Mouse (Mus musculus): Measurements from ENCODE around the gene Bmp6. TPM values are rescaled to one million over a fixed set of nuclear protein-coding genes. Genes with fewer than 3 reads are reported as not detected.
A peak's percentile ranks its signal among the peaks of the same experiment; 100 is the strongest.

The Bmp6 gene
- total and polyA plus RNA-seq, 2 experiments from 2014 or later, result 3.8 to 16.3 TPM

- Histone ChIP-seq H3K27me3 (ENCODE audit: insufficient read depth, low read length) (no peaks in the 10 kb centered on the region), H3K9ac (no peak overlapping the region), H3K4me2 (ENCODE audit: low read depth) (no peak overlapping the region), H3K36me3 (ENCODE audit: insufficient read depth) (peaks cover 31% of the 10 kb centered on the region), H3K4me3 (ENCODE audit: low read depth, low read length) (no peak overlapping the region), H3K9me3 (ENCODE audit: low read length) (no peaks in the 10 kb centered on the region), H3K27ac (ENCODE audit: low read depth, low read length) (no peak overlapping the region), H3K4me1 (ENCODE audit: insufficient read depth) (no peaks in the 10 kb centered on the region)
- no peak for TF ChIP-seq CTCF (IDR thresholded peaks at IDR 0.05; ENCODE audit: low read depth)
- ATAC-seq (no peak), DNase-seq (no peak)
- 94% methylated on average over 11 of the region's 11 CpGs for WGBS
Measured at GRCm38 (mm10) chr13:38520299-38520698, 175.4 kb downstream of the Bmp6 start.

DNA sequence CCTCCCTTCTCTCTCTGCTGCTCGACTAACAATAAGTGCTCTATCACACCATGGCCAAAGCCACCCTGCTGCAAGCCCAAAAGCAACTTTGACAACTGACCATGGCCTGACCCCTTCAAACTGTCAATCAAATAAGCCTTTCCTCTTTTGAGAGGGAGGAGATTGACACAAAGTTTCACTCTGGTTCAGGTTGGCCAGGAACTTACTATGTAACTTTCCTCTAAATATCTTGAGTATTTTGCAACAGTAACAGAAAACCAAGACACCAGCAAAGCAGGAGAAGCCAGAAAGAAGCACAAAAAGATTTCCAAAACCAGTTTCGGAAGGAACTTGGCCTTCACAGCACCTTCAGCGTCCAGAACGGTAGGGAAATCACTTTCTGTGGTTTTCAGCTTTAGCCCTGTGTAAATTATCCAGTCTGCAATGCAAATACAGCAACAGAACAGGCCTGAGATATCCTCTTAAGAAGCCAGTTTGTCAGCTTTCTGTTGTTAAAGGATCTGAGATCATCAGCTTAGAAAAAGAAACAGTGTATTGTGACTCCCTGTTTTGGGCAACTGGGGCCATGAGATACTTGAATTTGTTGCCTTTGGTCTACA is 177.2 kb downstream of the Bmp6 start:
- no peak overlapping the region for H3K9ac ChIP-seq

DNA sequence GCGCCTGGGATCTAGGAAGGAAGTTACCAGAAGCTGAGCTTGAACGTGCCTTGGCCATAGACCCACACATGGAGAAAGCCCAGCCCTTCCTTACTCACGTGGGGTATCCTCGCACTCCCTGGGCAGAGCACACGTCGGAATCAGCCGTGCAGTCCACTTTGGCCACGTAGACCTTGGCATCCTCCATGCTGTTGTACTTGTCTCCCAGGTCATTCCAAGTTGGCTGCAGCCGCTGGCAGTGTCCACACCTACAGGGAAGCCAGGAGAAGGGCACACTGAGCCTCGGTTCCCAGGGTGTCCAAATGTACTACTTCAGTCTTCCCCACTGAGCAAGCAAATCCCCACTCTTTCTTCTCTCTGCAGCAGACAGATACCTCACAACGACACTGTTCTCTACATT is 178.3 kb downstream of the Bmp6 start:
- no peak overlapping the region for H3K9ac ChIP-seq
- H3K4me1 ChIP-seq (ENCODE audit: insufficient read depth), result no peaks in the 10 kb centered on the region
- H3K9me3 ChIP-seq (ENCODE audit: low read length), result no peaks in the 10 kb centered on the region
- WGBS, result 89% methylated on average over 11 of the region's 11 CpGs
- H3K36me3 ChIP-seq (ENCODE audit: insufficient read depth), result peaks cover 12% of the 10 kb centered on the region
- TF ChIP-seq CTCF (IDR thresholded peaks at IDR 0.05; ENCODE audit: low read depth), result no peak
- ATAC-seq (no peak), DNase-seq (no peak)
- no peak overlapping the region for H3K4me2 ChIP-seq (ENCODE audit: low read depth)
- no peak overlapping the region for H3K27ac ChIP-seq (ENCODE audit: low read depth, low read length)
- no peak overlapping the region for H3K4me3 ChIP-seq (ENCODE audit: low read depth, low read length)
- no peaks in the 10 kb centered on the region for H3K27me3 ChIP-seq (ENCODE audit: insufficient read depth, low read length)

More for the DNA sequence above, 177.2 kb downstream of the Bmp6 start:
- Histone ChIP-seq H3K27ac (ENCODE audit: low read depth, low read length) (no peak overlapping the region), H3K4me1 (ENCODE audit: insufficient read depth) (no peaks in the 10 kb centered on the region), H3K4me2 (ENCODE audit: low read depth) (no peak overlapping the region), H3K9me3 (ENCODE audit: low read length) (no peaks in the 10 kb centered on the region), H3K27me3 (ENCODE audit: insufficient read depth, low read length) (no peaks in the 10 kb centered on the region), H3K36me3 (ENCODE audit: insufficient read depth) (peaks cover 22% of the 10 kb centered on the region), H3K4me3 (ENCODE audit: low read depth, low read length) (no peak overlapping the region)
- TF ChIP-seq CTCF (IDR thresholded peaks at IDR 0.05; ENCODE audit: low read depth), result no peak
- no peak for ATAC-seq
- DNase-seq, result no peak
- WGBS, result 84% methylated on average over 4 of the region's 4 CpGs

GRCm38 (mm10) chr13:38525261-38525660 is 180.4 kb downstream of the Bmp6 start:
- WGBS, result 82% methylated on average over 3 of the region's 3 CpGs
- H3K27ac ChIP-seq (ENCODE audit: low read depth, low read length), result no peak overlapping the region
- no peak overlapping the region for H3K4me2 ChIP-seq (ENCODE audit: low read depth)
- DNase-seq (no peak), ATAC-seq (no peak)
- H3K4me3 ChIP-seq (ENCODE audit: low read depth, low read length), result no peak overlapping the region
- no peaks in the 10 kb centered on the region for H3K9me3 ChIP-seq (ENCODE audit: low read length)
- TF ChIP-seq CTCF (IDR thresholded peaks at IDR 0.05; ENCODE audit: low read depth), result no peak
- no peak overlapping the region for H3K9ac ChIP-seq
- H3K27me3 ChIP-seq (ENCODE audit: insufficient read depth, low read length), result no peaks in the 10 kb centered on the region
- peaks cover 4% of the 10 kb centered on the region; the same call in 1 of the 2 replicates for H3K36me3 ChIP-seq (ENCODE audit: insufficient read depth)
- no peaks in the 10 kb centered on the region; the same call in 1 of the 2 replicates for H3K4me1 ChIP-seq (ENCODE audit: insufficient read depth)

- WGBS, result 75% methylated on average over 2 of the region's 2 CpGs
- Histone ChIP-seq H3K4me2 (ENCODE audit: low read depth) (no peak overlapping the region), H3K27ac (ENCODE audit: low read depth, low read length) (no peak overlapping the region)
Measured at GRCm38 (mm10) chr13:38526116-38526515, 181.2 kb downstream of the Bmp6 start.

GRCm38 (mm10) chr13:38527041-38527796 is 182.3 kb downstream of the Bmp6 start:
- ATAC-seq, result peak; percentile 28
- H3K9me3 ChIP-seq (ENCODE audit: low read length), result no peaks in the 10 kb centered on the region
- 4% methylated on average over 15 of the region's 15 CpGs for WGBS

More at GRCm38 (mm10) chr13:38526116-38526515, 181.2 kb downstream of the Bmp6 start:
- peaks cover 4% of the 10 kb centered on the region; the same call in 1 of the 2 replicates for H3K36me3 ChIP-seq (ENCODE audit: insufficient read depth)
- no peak for TF ChIP-seq CTCF (IDR thresholded peaks at IDR 0.05; ENCODE audit: low read depth)
- DNase-seq (no peak), ATAC-seq (no peak)
- H3K9ac ChIP-seq, result no peak overlapping the region
- no peaks in the 10 kb centered on the region; the same call in 1 of the 2 replicates for H3K4me1 ChIP-seq (ENCODE audit: insufficient read depth)
- H3K9me3 ChIP-seq (ENCODE audit: low read length), result no peaks in the 10 kb centered on the region
- H3K27me3 ChIP-seq (ENCODE audit: insufficient read depth, low read length), result no peaks in the 10 kb centered on the region
- H3K4me3 ChIP-seq (ENCODE audit: low read depth, low read length), result no peak overlapping the region

More at GRCm38 (mm10) chr13:38527041-38527796, 182.3 kb downstream of the Bmp6 start:
- Histone ChIP-seq H3K27ac (ENCODE audit: low read depth, low read length) (0 out of 2 replicates have a peak overlapping the region, but pooled peaks have one; percentile 78), H3K4me3 (ENCODE audit: low read depth, low read length) (peak overlapping the region; percentile 75), H3K4me2 (ENCODE audit: low read depth) (peak overlapping the region; percentile 81), H3K9ac (peak overlapping the region; percentile 90), H3K36me3 (ENCODE audit: insufficient read depth) (no peaks in the 10 kb centered on the region; the same call in 1 of the 2 replicates), H3K27me3 (ENCODE audit: insufficient read depth, low read length) (no peaks in the 10 kb centered on the region), H3K4me1 (ENCODE audit: insufficient read depth) (no peaks in the 10 kb centered on the region; the same call in 1 of the 2 replicates)
- DNase-seq, result peak; percentile 44
- TF ChIP-seq CTCF (IDR thresholded peaks at IDR 0.05; ENCODE audit: low read depth), result no peak

All from forebrain, postnatal 0 days (tissue).